Mouse (Mus musculus): ENCODE measurements around the gene Rab43.

Gene Rab43

GRCm38 (mm10) chr6:87811675-87812338 is at the start of gene Rab43:
Gene Rab43 (minus strand): TSS chr6:87812164.
- ATAC-seq (ENCODE audit: low TSS enrichment) = peak; percentile 88

- ATAC-seq (ENCODE audit: low TSS enrichment) = peak; percentile 97
Observed at GRCm38 (mm10) chr6:87857071-87857470, 45.1 kb upstream of the Rab43 start.

- no peak for ATAC-seq (ENCODE audit: low TSS enrichment)
Observed at GRCm38 (mm10) chr6:87853446-87853845, 41.5 kb upstream of the Rab43 start.

GRCm38 (mm10) chr6:87851871-87852270 is 39.9 kb upstream of the Rab43 start:
- no peak for ATAC-seq (ENCODE audit: low TSS enrichment)

- ATAC-seq (ENCODE audit: low TSS enrichment) = peak; percentile 94
Observed at GRCm38 (mm10) chr6:87850900-87851614, 39.1 kb upstream of the Rab43 start, which contains the start of gene Cnbp. Gene Cnbp (minus strand): TSS chr6:87851106.

GRCm38 (mm10) chr6:87850155-87850899 is 38.4 kb upstream of the Rab43 start:
- peak; percentile 62 for ATAC-seq (ENCODE audit: low TSS enrichment)

- ATAC-seq (ENCODE audit: low TSS enrichment) = no peak
Observed at GRCm38 (mm10) chr6:87849780-87850154, 37.8 kb upstream of the Rab43 start.

- no peak for ATAC-seq (ENCODE audit: low TSS enrichment)
Observed at GRCm38 (mm10) chr6:87846813-87847212, 34.8 kb upstream of the Rab43 start.

GRCm38 (mm10) chr6:87845031-87845695 is 33.2 kb upstream of the Rab43 start:
- no peak for ATAC-seq (ENCODE audit: low TSS enrichment)

- ATAC-seq (ENCODE audit: low TSS enrichment) = no peak
Observed at GRCm38 (mm10) chr6:87842254-87842653, 30.3 kb upstream of the Rab43 start.

GRCm38 (mm10) chr6:87841635-87842034 is 29.7 kb upstream of the Rab43 start:
- no peak for ATAC-seq (ENCODE audit: low TSS enrichment)

- ATAC-seq (ENCODE audit: low TSS enrichment) = no peak
Observed at GRCm38 (mm10) chr6:87839797-87840341, 27.9 kb upstream of the Rab43 start.

GRCm38 (mm10) chr6:87838551-87839197 is 26.7 kb upstream of the Rab43 start, which contains the start of gene Isy1:
Gene Isy1 (minus strand): TSS chr6:87838798.
- peak; percentile 94 for ATAC-seq (ENCODE audit: low TSS enrichment)

GRCm38 (mm10) chr6:87835695-87836094 is 23.7 kb upstream of the Rab43 start, which contains the start of gene Gm45140:
Gene Gm45140 (minus strand): TSS chr6:87835795.
- no peak for ATAC-seq (ENCODE audit: low TSS enrichment)

- no peak for ATAC-seq (ENCODE audit: low TSS enrichment)
Observed at GRCm38 (mm10) chr6:87820366-87820765, 8.4 kb upstream of the Rab43 start.

GRCm38 (mm10) chr6:87814486-87814885 is 2.5 kb upstream of the Rab43 start:
- ATAC-seq (ENCODE audit: low TSS enrichment) = no peak

GRCm38 (mm10) chr6:87812656-87813055 is 692 bp upstream of the Rab43 start:
- no peak for ATAC-seq (ENCODE audit: low TSS enrichment)

- ATAC-seq (ENCODE audit: low TSS enrichment) = peak; percentile 50
Observed at GRCm38 (mm10) chr6:87810713-87811669, 973 bp downstream of the Rab43 start.

- ATAC-seq (ENCODE audit: low TSS enrichment) = no peak
Observed at GRCm38 (mm10) chr6:87810311-87810710, 1.7 kb downstream of the Rab43 start.

- no peak for ATAC-seq (ENCODE audit: low TSS enrichment)
Observed at GRCm38 (mm10) chr6:87809651-87810161, 2.3 kb downstream of the Rab43 start.

All from frontal cortex, adult (tissue).